Mouse (Mus musculus): Measurements from ENCODE around the gene 2410004P03Rik. TPM values are rescaled to one million over a fixed set of nuclear protein-coding genes. Genes with fewer than 3 reads are reported as not detected.

Gene 2410004P03Rik
- polyA plus RNA-seq (2015; fragmentation: Nextera tagmentation; extraction: Ambion mirVana), result 1.3 and 2.9 TPM in 2 replicates

DNA sequence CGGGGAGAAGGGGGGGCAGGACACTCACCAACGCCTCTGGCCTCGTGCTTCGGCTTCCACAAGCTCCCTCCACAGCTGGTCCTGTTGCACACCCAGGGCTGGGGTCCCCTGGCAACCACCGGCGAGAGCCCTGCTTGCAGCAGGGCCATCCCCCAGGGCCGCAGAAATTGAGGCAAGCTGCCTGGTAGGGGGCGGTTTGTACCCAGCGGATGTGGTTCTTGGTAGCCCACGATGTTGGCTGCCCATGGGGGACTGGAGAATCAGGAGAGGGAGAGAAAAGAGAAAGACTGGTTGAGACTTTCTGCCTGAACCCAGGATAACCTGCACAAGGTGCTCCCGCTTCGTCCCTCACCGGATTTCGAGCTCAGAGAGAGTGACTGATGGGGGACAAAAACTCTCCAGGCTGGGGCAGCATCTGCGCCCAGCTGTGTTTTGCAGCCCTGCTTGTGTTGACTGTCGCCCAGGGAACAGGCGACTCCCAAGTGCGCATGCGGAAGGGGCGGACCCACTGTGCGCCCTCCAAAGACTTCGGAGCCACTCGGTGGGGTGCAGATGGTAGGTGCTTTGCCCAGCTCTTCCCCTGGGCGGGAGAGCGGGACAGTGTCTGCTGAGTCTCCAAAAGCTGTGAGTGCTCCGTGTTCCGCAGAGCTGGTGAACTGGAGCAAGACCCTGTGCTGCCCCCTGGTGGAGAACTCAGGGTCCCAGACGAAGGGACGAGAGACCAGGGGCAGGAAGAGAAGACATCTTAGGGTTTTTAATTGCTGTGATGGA, at the start of gene 2410004P03Rik:
TSS of gene 2410004P03Rik (minus strand) at position 628 of the 771 bp plus-strand sequence.
- H3K4me3 ChIP-seq, result peak within 1 kb of the TSS; percentile 35
- peaks cover 3% of the 10 kb centered on the region; the same call in 1 of the 2 replicates for H3K27me3 ChIP-seq
- H3K36me3 ChIP-seq (ENCODE audit: poor library complexity, severe bottlenecking), result no peaks in the 10 kb centered on the region
- peak within 1 kb of the TSS; percentile 61 for H3K4me2 ChIP-seq
- peaks cover 6% of the 10 kb centered on the region; the same call in 1 of the 2 replicates for H3K4me1 ChIP-seq
- ATAC-seq, result peak; percentile 80
- 8% methylated on average over 29 of the region's 29 CpGs for WGBS
- H3K9me3 ChIP-seq (replicated peaks), result no peaks in the 10 kb centered on the region; the same call in 1 of the 2 replicates
- H3K27ac ChIP-seq, result no peak within 1 kb of the TSS
- peak within 1 kb of the TSS; percentile 45 for H3K9ac ChIP-seq

GRCm38 (mm10) chr12:17061183-17061722, 49.7 kb upstream of the 2410004P03Rik start:
- ATAC-seq, result no peak
- H3K9me3 ChIP-seq (replicated peaks), result no peaks in the 10 kb centered on the region
- no peaks in the 10 kb centered on the region for H3K36me3 ChIP-seq (ENCODE audit: poor library complexity, severe bottlenecking)
- 37% methylated on average over 7 of the region's 7 CpGs for WGBS
- H3K4me3 ChIP-seq, result no peak overlapping the region
- no peaks in the 10 kb centered on the region for H3K27me3 ChIP-seq
- H3K27ac ChIP-seq, result peak overlapping the region; percentile 66
- peaks cover 14% of the 10 kb centered on the region; the same call in 1 of the 2 replicates for H3K4me1 ChIP-seq
- H3K4me2 ChIP-seq, result no peak overlapping the region
- H3K9ac ChIP-seq, result no peak overlapping the region

DNA sequence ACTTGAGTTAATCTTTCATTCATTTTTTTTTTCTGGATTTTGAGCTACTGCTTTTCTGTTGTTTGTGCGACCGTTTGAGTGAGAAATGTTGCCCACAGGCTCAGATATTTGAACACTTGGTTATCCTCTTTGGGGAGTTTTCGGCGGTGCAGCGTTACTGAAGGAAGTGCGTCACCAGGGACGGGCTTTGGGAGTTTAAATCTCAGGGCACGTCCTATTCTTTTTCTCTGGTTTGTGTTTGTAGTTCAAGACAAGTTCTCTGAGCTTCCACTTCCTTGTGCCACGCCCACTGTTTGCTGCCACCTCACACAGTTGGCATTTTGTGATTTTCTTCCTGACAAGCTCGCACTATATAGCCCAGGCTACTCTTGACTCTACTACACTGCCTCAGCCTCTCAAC, 47.0 kb upstream of the 2410004P03Rik start:
- H3K4me3 ChIP-seq, result no peak overlapping the region
- WGBS, result 80% methylated on average over 10 of the region's 10 CpGs
- H3K27ac ChIP-seq, result no peak overlapping the region
- no peak overlapping the region for H3K4me2 ChIP-seq
- peaks cover 12% of the 10 kb centered on the region; the same call in 1 of the 2 replicates for H3K4me1 ChIP-seq
- no peaks in the 10 kb centered on the region for H3K9me3 ChIP-seq (replicated peaks)
- H3K9ac ChIP-seq, result no peak overlapping the region
- no peak for ATAC-seq
- H3K36me3 ChIP-seq (ENCODE audit: poor library complexity, severe bottlenecking), result no peaks in the 10 kb centered on the region
- H3K27me3 ChIP-seq, result no peaks in the 10 kb centered on the region

GRCm38 (mm10) chr12:17057110-17057509, 45.6 kb upstream of the 2410004P03Rik start:
- Histone ChIP-seq H3K4me2 (no peak overlapping the region), H3K27ac (no peak overlapping the region), H3K9me3 (replicated peaks) (no peaks in the 10 kb centered on the region), H3K4me3 (no peak overlapping the region), H3K27me3 (no peaks in the 10 kb centered on the region), H3K9ac (no peak overlapping the region), H3K36me3 (ENCODE audit: poor library complexity, severe bottlenecking) (no peaks in the 10 kb centered on the region), H3K4me1 (peaks cover 12% of the 10 kb centered on the region; the same call in 1 of the 2 replicates)
- 51% methylated on average over 8 of the region's 8 CpGs for WGBS
- no peak for ATAC-seq

- Histone ChIP-seq H3K27me3 (no peaks in the 10 kb centered on the region), H3K9me3 (replicated peaks) (no peaks in the 10 kb centered on the region), H3K36me3 (ENCODE audit: poor library complexity, severe bottlenecking) (no peaks in the 10 kb centered on the region), H3K4me1 (peaks cover 9% of the 10 kb centered on the region), H3K9ac (no peak overlapping the region), H3K4me3 (no peak overlapping the region), H3K4me2 (no peak overlapping the region), H3K27ac (no peak overlapping the region)
- no peak for ATAC-seq
- WGBS, result 96% methylated on average over 4 of the region's 4 CpGs
These were observed 44.2 kb upstream of the 2410004P03Rik start for GRCm38 (mm10) chr12:17055766-17056165.

- Histone ChIP-seq H3K4me1 (peaks cover 11% of the 10 kb centered on the region), H3K9me3 (replicated peaks) (no peaks in the 10 kb centered on the region), H3K27me3 (no peaks in the 10 kb centered on the region), H3K4me3 (no peak overlapping the region), H3K36me3 (ENCODE audit: poor library complexity, severe bottlenecking) (no peaks in the 10 kb centered on the region), H3K4me2 (no peak overlapping the region), H3K9ac (no peak overlapping the region), H3K27ac (no peak overlapping the region)
- ATAC-seq, result no peak
- 49% methylated on average over 4 of the region's 4 CpGs for WGBS
These were observed 43.2 kb upstream of the 2410004P03Rik start for GRCm38 (mm10) chr12:17054691-17055090.

DNA sequence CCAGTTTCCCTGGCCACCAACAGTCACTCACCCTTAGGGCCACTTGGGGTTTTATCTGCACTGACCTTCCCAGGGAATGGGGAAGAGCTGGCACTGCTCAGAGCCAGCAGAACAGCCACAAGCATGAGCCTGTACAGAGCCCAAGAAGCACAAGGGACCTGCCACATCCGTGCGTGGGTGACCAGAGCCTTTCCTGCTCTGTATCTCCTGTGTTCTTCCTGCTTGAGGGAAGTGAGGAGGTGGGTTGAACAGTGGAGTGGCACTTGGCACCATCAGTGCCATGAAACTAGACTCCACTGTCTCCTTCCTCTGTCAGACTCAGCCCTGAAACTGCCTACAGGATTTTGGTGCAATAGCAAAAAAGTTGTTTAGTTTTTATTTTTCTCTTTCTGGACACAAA, 41.1 kb upstream of the 2410004P03Rik start:
- no peak overlapping the region for H3K27ac ChIP-seq
- no peak overlapping the region for H3K4me3 ChIP-seq
- 88% methylated on average over 2 of the region's 2 CpGs for WGBS
- no peaks in the 10 kb centered on the region for H3K9me3 ChIP-seq (replicated peaks)
- H3K4me1 ChIP-seq, result peaks cover 11% of the 10 kb centered on the region
- H3K27me3 ChIP-seq, result no peaks in the 10 kb centered on the region
- H3K9ac ChIP-seq, result no peak overlapping the region
- no peak overlapping the region for H3K4me2 ChIP-seq
- H3K36me3 ChIP-seq (ENCODE audit: poor library complexity, severe bottlenecking), result no peaks in the 10 kb centered on the region
- ATAC-seq, result no peak

DNA sequence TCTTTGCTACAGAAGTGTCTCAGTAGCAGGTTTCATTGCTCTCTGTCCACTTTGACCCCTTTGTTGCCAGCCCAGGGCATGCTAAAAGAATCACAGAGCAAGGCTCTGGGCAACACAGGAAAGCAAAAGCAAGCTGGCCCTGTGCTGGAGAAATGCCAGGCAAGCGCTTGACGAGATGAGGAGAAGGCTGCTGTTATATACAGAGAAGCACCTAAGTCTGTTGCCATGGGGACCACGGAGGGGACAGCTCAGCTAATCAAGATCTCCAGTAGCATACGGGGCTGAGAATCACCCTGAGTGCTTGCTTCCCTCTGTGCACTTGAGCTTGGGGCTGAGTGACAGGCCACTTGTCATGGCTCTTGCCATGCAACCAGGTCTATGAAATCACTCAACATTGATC, 39.5 kb upstream of the 2410004P03Rik start:
- WGBS, result 25% methylated on average over 4 of the region's 4 CpGs
- H3K27ac ChIP-seq, result peak overlapping the region; percentile 10; the same call in 1 of the 2 replicates

GRCm38 (mm10) chr12:17049796-17050195, 38.3 kb upstream of the 2410004P03Rik start:
- 0 out of 2 replicates have a peak, but pooled peaks have one; percentile 16 for ATAC-seq
- no peak overlapping the region for H3K9ac ChIP-seq
- H3K27ac ChIP-seq, result no peak overlapping the region
- no peak overlapping the region for H3K4me3 ChIP-seq
- no peaks in the 10 kb centered on the region for H3K36me3 ChIP-seq (ENCODE audit: poor library complexity, severe bottlenecking)
- 89% methylated on average over 1 of the region's 1 CpGs for WGBS
- H3K27me3 ChIP-seq, result no peaks in the 10 kb centered on the region
- H3K9me3 ChIP-seq (replicated peaks), result no peaks in the 10 kb centered on the region
- H3K4me2 ChIP-seq, result no peak overlapping the region
- H3K4me1 ChIP-seq, result peaks cover 11% of the 10 kb centered on the region

More for the DNA sequence above, 39.5 kb upstream of the 2410004P03Rik start:
- no peaks in the 10 kb centered on the region for H3K36me3 ChIP-seq (ENCODE audit: poor library complexity, severe bottlenecking)
- H3K9me3 ChIP-seq (replicated peaks), result no peaks in the 10 kb centered on the region
- H3K9ac ChIP-seq, result no peak overlapping the region
- H3K27me3 ChIP-seq, result no peaks in the 10 kb centered on the region
- H3K4me1 ChIP-seq, result peaks cover 11% of the 10 kb centered on the region
- H3K4me2 ChIP-seq, result no peak overlapping the region
- peak; percentile 60 for ATAC-seq
- H3K4me3 ChIP-seq, result no peak overlapping the region

DNA sequence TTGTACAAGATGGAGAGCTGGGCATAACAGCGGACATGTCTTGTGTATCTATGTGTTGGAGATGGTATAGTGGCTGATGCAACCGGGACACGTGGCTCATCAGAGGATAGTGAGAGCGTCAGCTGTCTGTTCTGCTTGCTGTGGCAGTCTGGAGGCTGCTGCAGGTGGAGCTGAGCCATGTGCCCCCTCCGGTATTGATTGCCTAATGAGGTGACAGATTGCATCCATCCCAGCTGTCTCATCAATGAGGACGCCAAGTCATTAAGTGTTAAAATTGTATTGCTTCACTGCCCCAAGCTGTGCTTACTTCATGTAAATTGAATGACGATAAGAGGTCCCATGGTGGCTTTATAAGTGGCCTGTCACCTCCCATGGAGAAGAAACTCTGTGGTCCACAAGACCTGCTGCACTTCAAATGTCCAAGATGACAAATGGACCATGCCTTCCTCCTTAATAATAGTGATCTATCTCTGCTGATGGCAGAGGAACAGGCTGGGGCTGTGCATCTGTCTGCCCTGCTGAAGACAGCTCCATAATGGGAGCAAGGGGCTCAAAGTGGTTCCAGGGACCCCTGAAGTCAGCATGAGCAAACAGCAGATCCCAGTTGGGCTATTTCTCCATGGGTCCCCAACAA, 37.6 kb upstream of the 2410004P03Rik start:
- H3K4me3 ChIP-seq, result no peak overlapping the region
- H3K36me3 ChIP-seq (ENCODE audit: poor library complexity, severe bottlenecking), result no peaks in the 10 kb centered on the region
- no peaks in the 10 kb centered on the region for H3K27me3 ChIP-seq
- H3K27ac ChIP-seq, result no peak overlapping the region
- peaks cover 11% of the 10 kb centered on the region for H3K4me1 ChIP-seq
- no peak overlapping the region for H3K4me2 ChIP-seq
- 60% methylated on average over 7 of the region's 7 CpGs for WGBS
- H3K9me3 ChIP-seq (replicated peaks), result no peaks in the 10 kb centered on the region
- H3K9ac ChIP-seq, result no peak overlapping the region
- ATAC-seq, result peak; percentile 68

GRCm38 (mm10) chr12:17043311-17043710, 31.8 kb upstream of the 2410004P03Rik start:
- no peaks in the 10 kb centered on the region for H3K9me3 ChIP-seq (replicated peaks)
- WGBS, result 73% methylated on average over 5 of the region's 5 CpGs
- no peak overlapping the region for H3K9ac ChIP-seq
- no peak for ATAC-seq
- H3K4me2 ChIP-seq, result no peak overlapping the region
- no peaks in the 10 kb centered on the region for H3K36me3 ChIP-seq (ENCODE audit: poor library complexity, severe bottlenecking)
- no peak overlapping the region for H3K4me3 ChIP-seq
- no peak overlapping the region for H3K27ac ChIP-seq
- H3K4me1 ChIP-seq, result no peaks in the 10 kb centered on the region
- H3K27me3 ChIP-seq, result no peaks in the 10 kb centered on the region

- H3K27me3 ChIP-seq, result no peaks in the 10 kb centered on the region
- WGBS, result 61% methylated on average over 1 of the region's 1 CpGs
- no peak overlapping the region for H3K4me2 ChIP-seq
- no peaks in the 10 kb centered on the region for H3K36me3 ChIP-seq (ENCODE audit: poor library complexity, severe bottlenecking)
- no peak for ATAC-seq
- H3K9me3 ChIP-seq (replicated peaks), result no peaks in the 10 kb centered on the region
- H3K4me1 ChIP-seq, result peaks cover 8% of the 10 kb centered on the region; the same call in 1 of the 2 replicates
- no peak overlapping the region for H3K4me3 ChIP-seq
- no peak overlapping the region for H3K9ac ChIP-seq
- no peak overlapping the region for H3K27ac ChIP-seq
These were observed 29.0 kb upstream of the 2410004P03Rik start for GRCm38 (mm10) chr12:17040567-17040966.
